Mouse (Mus musculus) C2C12 (cell line): ENCODE measurements around the gene Zranb3. TPM values are rescaled to one million over a fixed set of nuclear protein-coding genes. Genes with fewer than 3 reads are reported as not detected.

Experiments
- H3K27me3 ChIP-seq: one replicate; pipeline ENCODE4 v1.6.1; 2011; ENCODE audit not compliant: control insufficient read depth, insufficient read depth, insufficient read length
- H3K36me3 ChIP-seq: one replicate; pipeline ENCODE4 v1.6.1; 2011; ENCODE audit not compliant: control insufficient read depth, insufficient read depth
- H3K4me3 ChIP-seq: one replicate; pipeline ENCODE4 v1.5.1; 2011; ENCODE audit warnings: mild to moderate bottlenecking, control low read depth; ENCODE audit not compliant: poor library complexity, insufficient read depth, severe bottlenecking
- H3K79me2 ChIP-seq: one replicate; pipeline ENCODE4 v1.6.1; 2011; ENCODE audit not compliant: control insufficient read depth, insufficient read depth
- H3K79me3 ChIP-seq: one replicate; pipeline ENCODE4 v1.6.1; 2011; ENCODE audit warnings: low read depth, control low read depth
- H3ac ChIP-seq: one replicate; pipeline ENCODE3; 2011; ENCODE audit warnings: low read depth; ENCODE audit not compliant: control insufficient read depth, insufficient read length
- CEBPB ChIP-seq: IDR thresholded peaks from one replicate; pipeline ENCODE4 v1.6.1; 2011; ENCODE audit warnings: low read depth, mild to moderate bottlenecking, control low read depth, moderate library complexity
- CTCF ChIP-seq: IDR thresholded peaks from one replicate; pipeline ENCODE4 v1.5.1; 2011; ENCODE audit not compliant: control insufficient read depth, insufficient read depth, insufficient read length
- FOSL1 ChIP-seq: IDR thresholded peaks from one replicate; pipeline ENCODE4 v1.8.0; 2011; ENCODE audit warnings: mild to moderate bottlenecking, low read length; ENCODE audit not compliant: poor library complexity, insufficient read depth, severe bottlenecking
- MAX ChIP-seq: IDR thresholded peaks from one replicate; pipeline ENCODE4 v1.6.1; 2011; ENCODE audit warnings: mild to moderate bottlenecking, control low read depth
- MYOD1 ChIP-seq: IDR thresholded peaks from one replicate; pipeline ENCODE4 v1.6.1; 2011; ENCODE audit warnings: low read depth; ENCODE audit not compliant: control insufficient read depth, insufficient read length
- MYOG ChIP-seq: IDR thresholded peaks from one replicate; pipeline ENCODE4 v1.6.1; 2011; ENCODE audit not compliant: control insufficient read depth, insufficient read length; ENCODE audit errors: extremely low read depth
- USF1 ChIP-seq: IDR thresholded peaks from one replicate; pipeline ENCODE4 v1.6.1; 2011; ENCODE audit warnings: low read depth, mild to moderate bottlenecking, control low read depth, moderate library complexity
- polyA plus RNA-seq: library from polyadenylated mRNA; unstranded; fragments of >200 nt; fragmentation: generic; extraction: Trizol; gene quantifications from one replicate; pipeline ENCODE4 v1.2.1, GENCODE M21; 2012; ENCODE audit warnings: missing spikeins

Gene Zranb3
- polyA plus RNA-seq, 1 experiment = 3.1 TPM

- no peaks in the 10 kb centered on the region for H3K27me3 ChIP-seq
- no peak overlapping the region for H3K4me3 ChIP-seq
- no peaks in the 10 kb centered on the region for H3K79me2 ChIP-seq
- no peaks in the 10 kb centered on the region for H3K36me3 ChIP-seq
- no peak for TF ChIP-seq CTCF
- TF ChIP-seq MYOD1 = no peak
- no peak for TF ChIP-seq USF1
- TF ChIP-seq CEBPB = no peak
- no peak for TF ChIP-seq FOSL1
- TF ChIP-seq MYOG = no peak
- no peak for TF ChIP-seq MAX
- H3ac ChIP-seq = no peak overlapping the region
- H3K79me3 ChIP-seq = no peaks in the 10 kb centered on the region
Observed at GRCm38 (mm10) chr1:127989387-127989786, 113.5 kb downstream of the Zranb3 start.

GRCm38 (mm10) chr1:127988246-127988645 is 114.6 kb downstream of the Zranb3 start:
- H3K79me3 ChIP-seq = no peaks in the 10 kb centered on the region
- no peaks in the 10 kb centered on the region for H3K79me2 ChIP-seq
- no peak overlapping the region for H3ac ChIP-seq
- H3K4me3 ChIP-seq = no peak overlapping the region
- TF ChIP-seq MYOG (no peak), CTCF (no peak), USF1 (no peak), MYOD1 (no peak), FOSL1 (no peak), MAX (no peak), CEBPB (no peak)
- peaks cover 2% of the 10 kb centered on the region for H3K36me3 ChIP-seq
- no peaks in the 10 kb centered on the region for H3K27me3 ChIP-seq

GRCm38 (mm10) chr1:127985391-127985790 is 117.5 kb downstream of the Zranb3 start:
- Histone ChIP-seq H3K79me2 (no peaks in the 10 kb centered on the region), H3ac (no peak overlapping the region), H3K4me3 (no peak overlapping the region), H3K36me3 (peaks cover 4% of the 10 kb centered on the region), H3K27me3 (no peaks in the 10 kb centered on the region), H3K79me3 (no peaks in the 10 kb centered on the region)
- TF ChIP-seq CEBPB = no peak
- no peak for TF ChIP-seq CTCF
- no peak for TF ChIP-seq FOSL1
- no peak for TF ChIP-seq USF1
- TF ChIP-seq MAX = no peak
- no peak for TF ChIP-seq MYOG
- TF ChIP-seq MYOD1 = no peak

- H3K27me3 ChIP-seq = no peaks in the 10 kb centered on the region
- no peak overlapping the region for H3K4me3 ChIP-seq
- H3K36me3 ChIP-seq = peaks cover 4% of the 10 kb centered on the region
- TF ChIP-seq USF1 (no peak), MYOG (no peak), CEBPB (no peak), FOSL1 (no peak), MYOD1 (no peak), MAX (no peak), CTCF (no peak)
- no peak overlapping the region for H3ac ChIP-seq
- H3K79me2 ChIP-seq = no peaks in the 10 kb centered on the region
- H3K79me3 ChIP-seq = no peaks in the 10 kb centered on the region
Observed at GRCm38 (mm10) chr1:127983274-127983993, 119.4 kb downstream of the Zranb3 start.

- no peak overlapping the region for H3ac ChIP-seq
- TF ChIP-seq FOSL1 = no peak
Observed at GRCm38 (mm10) chr1:127982268-127982667, 120.6 kb downstream of the Zranb3 start.

DNA sequence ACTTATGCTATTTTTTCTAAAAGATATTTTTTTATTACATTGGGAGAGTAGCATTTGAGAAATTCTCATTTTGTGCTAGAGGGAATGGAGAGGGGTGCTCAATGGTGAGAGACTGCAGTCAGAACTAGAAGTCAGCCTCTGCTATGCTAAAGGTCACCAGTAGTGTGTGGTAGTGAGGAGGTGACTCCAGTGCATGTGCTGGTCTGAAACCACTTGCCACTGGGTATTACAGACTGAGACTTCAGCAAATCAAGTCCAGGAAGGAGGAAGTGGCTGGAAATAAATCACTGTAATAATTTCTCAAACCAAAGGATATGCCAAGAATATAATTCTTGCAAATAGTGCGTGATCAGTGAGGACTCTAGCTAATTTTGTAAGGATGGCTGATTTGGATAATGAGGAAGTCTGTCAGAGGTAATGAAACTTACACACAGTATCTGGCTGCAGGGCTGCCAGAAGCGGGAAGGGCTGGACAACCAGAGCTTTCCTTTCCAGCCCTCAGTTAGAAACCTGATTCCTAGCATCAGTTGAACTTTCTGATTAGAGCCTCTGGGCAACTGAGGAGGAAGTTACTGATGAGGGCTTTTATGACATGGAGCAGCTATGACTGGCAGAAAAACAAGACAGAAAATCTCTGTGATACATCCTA is 121.8 kb downstream of the Zranb3 start:
- Histone ChIP-seq H3K27me3 (no peaks in the 10 kb centered on the region), H3K79me2 (no peaks in the 10 kb centered on the region), H3ac (no peak overlapping the region), H3K36me3 (peaks cover 4% of the 10 kb centered on the region), H3K79me3 (no peaks in the 10 kb centered on the region), H3K4me3 (no peak overlapping the region)
- TF ChIP-seq CEBPB (no peak), CTCF (no peak), MYOD1 (no peak), FOSL1 (no peak), MYOG (no peak), MAX (no peak), USF1 (no peak)

More at GRCm38 (mm10) chr1:127982268-127982667, 120.6 kb downstream of the Zranb3 start:
- H3K79me2 ChIP-seq = no peaks in the 10 kb centered on the region
- peaks cover 4% of the 10 kb centered on the region for H3K36me3 ChIP-seq
- H3K79me3 ChIP-seq = no peaks in the 10 kb centered on the region
- no peak overlapping the region for H3K4me3 ChIP-seq
- no peaks in the 10 kb centered on the region for H3K27me3 ChIP-seq
